Mouse (Mus musculus) T-helper 1 cell (primary cell): Measurements from ENCODE around the gene Agk.

ENCODE experiments used
- in situ Hi-C: fragments of 300-600 bp; cut with MboI, MseI; formaldehyde crosslinking; loops from one replicate; pipeline ENCODE4 v1.15.1; 2025; ENCODE audit warnings: high pct_unique_total_duplicates

Agk gene

DNA sequence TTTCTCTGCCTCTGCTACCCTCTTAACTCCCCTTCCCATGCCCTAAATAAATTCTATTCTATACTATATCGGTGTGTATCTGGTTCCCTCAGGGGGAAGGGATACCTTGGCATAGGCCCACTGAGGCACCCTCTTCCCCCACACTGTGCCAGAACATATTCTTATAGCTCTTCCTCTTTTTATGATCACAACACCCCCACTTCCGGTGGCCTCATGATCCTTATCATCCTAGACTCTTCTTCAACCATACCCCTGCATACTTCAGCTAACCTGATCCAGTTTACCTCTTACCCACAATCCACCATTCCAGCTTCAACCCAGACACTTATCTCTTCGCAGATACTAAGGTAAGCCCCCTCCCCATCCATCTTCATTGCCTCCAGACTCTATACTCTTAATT lies 86.1 kb downstream of the Agk start:
- in situ Hi-C loops = no loop called here

DNA sequence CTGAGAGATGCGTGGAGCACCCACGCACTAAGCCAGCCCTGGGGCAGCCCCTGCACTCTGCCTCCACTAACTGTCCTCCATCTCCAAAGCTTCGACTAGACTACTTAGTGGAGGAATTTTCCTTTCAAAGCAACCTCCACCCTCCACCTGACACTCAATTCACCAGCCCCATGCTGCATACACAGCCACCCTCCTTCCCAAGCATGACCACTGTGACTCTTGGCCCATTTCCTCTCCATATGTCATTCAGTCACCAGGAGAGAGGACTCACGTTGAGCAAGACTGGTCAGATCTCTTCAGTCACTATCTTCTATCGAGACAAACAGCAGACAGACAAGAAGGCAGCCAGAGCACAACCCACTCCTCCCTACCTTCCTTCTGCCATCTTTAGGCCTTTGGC lies 88.1 kb downstream of the Agk start:
- in situ Hi-C loops = no loop called here

DNA sequence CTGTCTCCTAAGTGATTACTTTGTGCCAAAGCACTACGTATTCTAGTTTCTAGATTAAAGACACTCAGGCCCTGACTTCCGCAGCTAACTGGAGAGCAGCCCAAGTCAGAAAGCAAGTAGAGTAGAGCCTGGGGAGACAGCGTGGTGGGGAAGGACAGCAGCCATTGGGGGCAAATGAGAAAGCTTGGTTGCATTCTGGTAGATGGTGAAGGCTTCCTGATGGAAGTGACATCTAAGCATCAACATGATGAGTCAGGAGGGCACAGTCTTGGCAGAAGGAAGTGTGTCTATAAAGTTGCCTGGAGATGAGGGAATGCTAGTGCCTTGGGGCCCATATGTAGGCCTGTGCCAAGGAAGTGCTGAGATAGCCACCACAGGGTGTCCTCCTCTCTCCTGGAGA lies 88.6 kb downstream of the Agk start:
- in situ Hi-C loops = no loop called here

DNA sequence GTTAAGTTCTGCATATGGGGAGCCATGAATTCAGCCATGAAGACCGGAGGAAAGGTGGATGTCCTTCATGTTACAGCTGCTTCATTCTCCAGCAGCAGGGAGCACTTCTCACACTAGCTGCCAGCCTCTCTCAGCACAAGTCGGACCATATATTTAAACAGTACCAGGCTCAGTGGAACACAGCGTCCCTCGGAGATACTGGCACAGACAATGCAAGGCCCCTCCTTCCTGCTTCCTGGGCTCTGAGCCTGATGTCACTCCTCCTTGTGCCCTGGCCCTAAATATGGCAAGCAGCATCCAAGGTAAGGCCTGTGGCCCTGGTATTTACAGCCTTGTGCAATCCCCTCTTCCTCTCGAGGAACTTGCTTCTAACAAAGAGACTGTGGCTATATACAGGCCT lies 90.8 kb downstream of the Agk start:
- in situ Hi-C loops = no loop called here

DNA sequence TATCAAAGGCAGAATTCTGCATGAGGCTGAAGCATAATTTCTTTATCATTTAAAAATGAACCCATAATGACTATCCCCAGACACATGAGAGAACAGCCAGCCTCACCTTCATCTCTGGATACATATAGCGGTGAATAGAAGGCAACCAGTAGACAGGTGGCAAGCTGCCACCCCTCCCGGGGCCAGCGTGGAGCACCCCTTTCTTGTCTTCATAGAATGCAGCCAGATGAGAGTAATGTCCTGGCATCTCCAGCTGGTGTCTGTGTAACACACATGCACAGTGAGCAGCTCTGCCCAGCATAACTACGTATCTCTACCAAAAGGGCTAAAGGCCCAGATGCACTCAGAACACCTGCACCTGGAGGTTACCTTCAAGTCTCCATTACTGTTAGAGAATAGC lies 93.4 kb downstream of the Agk start:
- in situ Hi-C loops = no loop called here

DNA sequence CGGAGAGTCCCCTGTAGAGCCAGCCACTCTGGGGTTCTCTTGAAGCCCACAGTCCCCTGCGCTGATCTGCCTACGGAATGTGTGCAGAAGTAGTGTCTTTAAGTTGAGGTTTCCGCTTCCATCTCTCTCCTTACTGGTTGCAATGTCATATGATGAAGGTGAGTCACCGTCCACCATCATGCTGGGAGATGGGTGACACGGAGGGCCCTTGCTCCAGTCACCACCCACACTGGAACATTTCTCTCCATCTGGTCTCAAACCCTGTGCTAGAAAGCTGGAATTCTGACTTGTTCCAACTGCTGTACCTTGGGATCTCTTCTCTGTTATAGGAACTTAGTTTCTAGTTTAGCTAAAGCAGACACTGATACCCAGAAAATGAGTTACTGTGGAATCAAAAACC lies 96.1 kb downstream of the Agk start:
- in situ Hi-C loops = no loop called here

DNA sequence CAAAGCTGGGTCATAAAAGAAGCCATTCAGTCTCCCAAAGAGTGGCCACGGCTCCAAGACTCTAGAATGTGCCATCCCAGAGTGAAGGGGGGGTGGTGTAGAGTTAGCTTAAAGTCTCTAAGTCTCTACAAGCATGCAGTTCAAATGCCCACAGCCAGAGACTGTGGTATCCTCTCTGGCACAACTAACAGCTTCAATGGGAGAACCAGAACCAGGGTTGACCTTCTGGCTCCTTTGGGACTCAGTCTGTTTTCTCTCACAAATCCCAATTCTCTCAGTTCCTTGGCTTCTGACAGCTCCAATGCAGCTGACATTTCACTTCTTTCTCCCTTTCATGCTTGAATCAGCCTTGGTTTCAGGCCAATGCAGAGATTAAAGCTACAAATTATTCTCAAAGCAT lies 98.0 kb downstream of the Agk start:
- in situ Hi-C loops = no loop called here

DNA sequence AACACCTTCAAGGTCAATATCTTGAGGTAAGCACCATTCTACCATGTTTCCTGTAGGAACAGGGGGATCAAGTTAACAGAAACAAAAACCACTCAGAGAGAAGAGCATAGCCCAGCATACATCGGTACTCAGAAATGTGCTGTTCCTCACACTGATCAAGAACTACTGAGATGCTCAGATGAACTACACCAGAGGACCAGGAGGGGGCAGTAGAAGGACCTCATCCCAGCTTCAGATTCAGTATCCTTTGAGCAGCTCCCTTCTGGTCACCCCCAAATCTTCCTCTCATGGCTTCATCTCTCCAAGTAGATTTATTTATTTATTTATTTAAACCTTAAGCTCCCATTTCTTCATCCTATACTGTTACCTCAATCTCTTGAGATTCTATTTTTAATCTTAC lies 98.8 kb downstream of the Agk start:
- in situ Hi-C loops = no loop called here

DNA sequence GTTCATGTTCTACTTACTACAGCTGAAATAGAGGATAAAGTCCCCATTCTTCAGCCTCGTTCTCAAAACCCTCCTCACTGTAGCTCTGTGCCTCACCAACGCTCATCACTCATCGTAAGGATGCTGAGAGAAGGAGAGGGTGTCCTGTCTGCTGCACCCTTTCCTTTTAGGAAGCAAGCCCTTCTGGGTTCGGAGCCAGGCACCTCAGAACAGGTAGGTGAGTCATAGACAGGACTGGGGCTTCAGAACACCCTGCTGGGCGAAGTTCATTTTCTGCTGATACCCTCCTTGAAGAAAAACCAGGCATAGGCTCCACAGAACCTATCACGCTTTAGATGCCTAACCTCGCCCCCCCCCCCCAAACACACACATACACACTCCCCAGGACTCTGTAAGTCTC lies 102.5 kb downstream of the Agk start:
- in situ Hi-C loops = no loop called here

DNA sequence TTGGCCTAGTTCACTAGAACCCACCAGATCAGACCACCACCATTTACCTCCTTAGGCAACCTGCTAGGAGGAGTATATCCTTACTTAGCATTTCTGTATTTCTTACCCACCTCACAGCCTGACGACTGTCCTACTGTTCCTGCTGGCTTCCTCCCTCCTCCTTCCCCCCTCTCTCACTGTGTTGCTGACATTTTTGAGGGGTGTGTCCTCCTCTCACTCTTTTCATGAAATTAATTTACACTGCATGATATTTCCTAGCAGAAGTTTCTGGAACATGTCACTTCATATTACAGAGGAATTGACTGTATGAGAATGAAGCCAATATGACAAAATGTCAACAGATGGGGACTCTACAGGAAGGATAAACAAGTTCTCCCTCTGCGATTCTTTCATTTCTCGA lies 103.7 kb downstream of the Agk start:
- in situ Hi-C loops = no loop called here

DNA sequence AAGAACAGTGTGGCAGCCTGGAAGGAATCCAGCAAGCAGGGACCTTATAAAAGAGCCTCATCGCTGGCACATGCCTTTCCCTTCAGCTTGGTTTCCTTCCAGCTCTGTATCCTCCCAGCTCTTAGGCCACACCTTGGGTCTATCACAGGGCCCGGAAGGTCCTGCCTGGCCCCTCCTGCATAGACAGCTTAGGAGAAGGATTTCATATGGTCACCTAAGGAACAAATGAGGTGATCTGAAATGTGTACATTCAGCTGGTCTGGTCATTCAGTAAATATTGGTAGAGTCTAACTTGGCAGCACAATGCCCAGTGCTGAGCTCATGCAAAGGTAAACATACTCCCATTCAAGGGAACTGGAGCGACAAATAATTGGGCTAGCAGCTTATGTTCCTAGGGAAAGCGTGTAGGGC lies 104.6 kb downstream of the Agk start:
- in situ Hi-C loops = no loop called here

DNA sequence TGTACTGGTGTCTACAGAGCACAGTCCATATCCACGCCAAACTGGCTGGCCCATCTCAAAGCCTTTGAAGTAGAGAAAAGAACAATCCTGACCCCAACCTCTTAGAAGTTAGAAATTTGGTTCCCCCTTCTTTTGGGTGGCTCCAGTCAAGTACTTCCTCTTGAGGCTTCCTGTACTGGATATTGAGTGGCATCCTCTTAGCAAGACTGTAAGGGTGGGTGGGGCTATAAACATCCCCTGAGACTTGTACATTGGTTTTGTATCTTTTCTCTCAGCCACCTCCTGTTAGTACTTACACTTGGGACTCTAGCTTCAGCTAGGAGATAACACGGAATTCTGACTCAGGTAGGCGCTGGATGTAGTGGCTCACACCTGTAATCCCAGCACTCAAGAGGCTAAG lies 105.3 kb downstream of the Agk start:
- in situ Hi-C loops = no loop called here

DNA sequence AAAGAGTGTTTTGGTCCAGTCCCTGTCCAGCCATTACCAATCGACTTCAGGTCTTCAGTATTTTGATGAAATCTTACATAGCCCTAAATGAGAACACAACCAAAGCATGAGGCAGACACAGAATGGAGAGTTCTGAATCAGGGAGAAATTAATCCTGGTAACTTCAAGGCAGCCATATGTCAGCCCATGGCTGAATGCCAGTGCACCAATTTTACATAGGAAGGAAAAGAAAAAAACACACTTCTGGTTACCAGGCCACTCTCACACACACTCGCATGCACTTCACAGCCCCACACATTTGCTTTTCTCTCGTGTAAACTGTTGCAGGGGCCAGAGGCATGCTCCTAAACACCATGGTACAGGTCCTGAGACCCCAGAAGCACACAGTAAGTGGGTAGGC lies 105.9 kb downstream of the Agk start:
- in situ Hi-C loops = no loop called here

DNA sequence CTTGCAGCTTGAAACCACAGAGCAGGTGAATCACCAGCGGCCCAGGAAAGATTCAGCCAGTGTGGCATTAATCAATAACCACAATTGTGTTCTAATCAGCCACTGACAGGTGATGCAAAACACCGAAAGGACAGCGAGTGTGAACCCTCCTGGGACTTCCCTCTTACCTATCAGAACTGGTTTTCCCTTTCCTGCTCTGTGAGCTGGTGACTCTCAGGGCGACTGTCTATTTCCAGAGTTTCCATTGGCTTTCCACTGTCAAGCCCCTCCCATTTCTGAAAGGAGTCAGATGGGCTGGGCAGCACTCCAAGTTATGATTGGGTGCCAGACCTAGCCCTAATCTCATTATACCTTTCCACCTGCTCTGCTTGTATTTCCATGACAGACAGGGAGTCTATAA lies 106.4 kb downstream of the Agk start:
- in situ Hi-C loops = no loop called here

DNA sequence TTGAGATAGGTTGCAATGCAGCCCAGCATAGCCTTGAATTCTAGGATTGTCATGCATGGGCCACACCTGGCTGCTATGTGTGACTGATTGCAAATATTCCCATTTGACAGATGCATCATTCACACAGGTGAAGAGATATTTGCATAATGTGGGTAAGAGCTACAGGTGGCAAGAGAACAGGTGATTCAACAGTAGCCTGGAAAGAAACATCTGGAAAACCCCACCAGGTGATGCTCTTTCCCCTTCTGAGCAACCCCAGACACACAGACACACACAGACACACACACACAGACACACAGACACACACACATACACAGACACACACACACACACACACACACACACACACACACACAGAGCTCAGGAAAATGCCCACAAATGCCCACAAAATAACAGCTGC lies 106.8 kb downstream of the Agk start:
- in situ Hi-C loops = no loop called here

DNA sequence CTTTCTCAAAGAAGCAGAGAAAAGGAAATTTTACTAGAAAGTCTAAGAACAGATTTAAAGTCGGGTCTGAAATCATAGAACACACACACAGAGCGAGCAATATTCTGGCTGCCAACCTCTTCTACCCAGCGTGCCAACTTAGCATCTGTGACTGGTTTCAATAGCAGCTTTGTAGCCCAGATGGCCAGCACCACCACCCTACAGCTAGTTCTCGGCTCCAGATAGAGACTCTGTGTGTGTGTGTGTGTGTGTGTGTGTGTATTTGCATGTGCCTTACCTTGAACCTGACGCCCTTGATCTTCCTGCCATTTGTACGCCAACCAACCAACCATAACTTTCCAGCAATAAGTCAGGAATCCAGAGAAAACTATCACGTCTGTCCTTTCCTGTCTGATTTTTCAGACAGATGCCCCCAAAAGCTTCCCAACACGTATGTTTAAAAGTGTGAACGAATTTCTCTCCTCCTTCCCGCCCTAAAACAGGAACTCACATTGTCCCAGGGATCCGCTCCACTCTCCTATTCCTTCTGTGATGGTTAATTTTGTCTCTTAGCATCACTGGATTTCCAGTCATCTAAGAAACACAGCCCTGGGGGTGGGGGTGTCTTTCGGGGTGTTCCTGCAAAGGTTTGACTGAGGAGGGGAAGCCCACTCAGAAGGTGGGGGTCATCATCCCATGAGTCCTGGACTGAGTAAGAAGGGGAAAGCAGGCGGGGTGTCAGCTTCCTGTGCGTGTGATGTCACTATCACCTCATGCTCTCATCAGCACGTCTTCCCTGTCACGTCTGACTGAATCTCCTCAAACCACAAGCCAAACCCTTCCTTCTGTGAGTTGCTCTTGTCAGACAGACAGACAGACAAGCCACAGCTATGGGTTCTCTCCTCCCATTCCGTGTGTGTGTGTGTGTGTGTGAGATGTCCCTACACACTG lies 107.6 kb downstream of the Agk start:
- in situ Hi-C loops = no loop called here

DNA sequence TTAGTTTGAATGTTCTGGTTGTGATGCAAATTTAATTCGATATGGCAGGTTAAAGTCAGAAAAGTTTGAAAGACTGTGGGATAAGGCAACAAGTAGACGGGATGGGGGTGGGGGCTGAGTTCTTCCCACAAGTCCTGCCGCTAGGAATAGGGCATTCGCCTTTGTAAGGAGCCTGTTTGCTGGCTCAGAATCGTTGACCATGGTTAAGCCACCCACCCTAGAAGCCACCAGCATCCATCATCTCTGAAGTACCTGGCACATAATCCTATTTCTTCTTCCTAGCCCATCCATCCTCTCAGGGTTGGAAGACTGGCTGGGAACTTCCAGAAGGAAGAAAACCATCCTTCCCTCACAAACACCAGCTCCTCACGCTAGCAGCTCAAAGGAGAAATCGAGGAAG lies 109.7 kb downstream of the Agk start:
- in situ Hi-C loops = no loop called here

DNA sequence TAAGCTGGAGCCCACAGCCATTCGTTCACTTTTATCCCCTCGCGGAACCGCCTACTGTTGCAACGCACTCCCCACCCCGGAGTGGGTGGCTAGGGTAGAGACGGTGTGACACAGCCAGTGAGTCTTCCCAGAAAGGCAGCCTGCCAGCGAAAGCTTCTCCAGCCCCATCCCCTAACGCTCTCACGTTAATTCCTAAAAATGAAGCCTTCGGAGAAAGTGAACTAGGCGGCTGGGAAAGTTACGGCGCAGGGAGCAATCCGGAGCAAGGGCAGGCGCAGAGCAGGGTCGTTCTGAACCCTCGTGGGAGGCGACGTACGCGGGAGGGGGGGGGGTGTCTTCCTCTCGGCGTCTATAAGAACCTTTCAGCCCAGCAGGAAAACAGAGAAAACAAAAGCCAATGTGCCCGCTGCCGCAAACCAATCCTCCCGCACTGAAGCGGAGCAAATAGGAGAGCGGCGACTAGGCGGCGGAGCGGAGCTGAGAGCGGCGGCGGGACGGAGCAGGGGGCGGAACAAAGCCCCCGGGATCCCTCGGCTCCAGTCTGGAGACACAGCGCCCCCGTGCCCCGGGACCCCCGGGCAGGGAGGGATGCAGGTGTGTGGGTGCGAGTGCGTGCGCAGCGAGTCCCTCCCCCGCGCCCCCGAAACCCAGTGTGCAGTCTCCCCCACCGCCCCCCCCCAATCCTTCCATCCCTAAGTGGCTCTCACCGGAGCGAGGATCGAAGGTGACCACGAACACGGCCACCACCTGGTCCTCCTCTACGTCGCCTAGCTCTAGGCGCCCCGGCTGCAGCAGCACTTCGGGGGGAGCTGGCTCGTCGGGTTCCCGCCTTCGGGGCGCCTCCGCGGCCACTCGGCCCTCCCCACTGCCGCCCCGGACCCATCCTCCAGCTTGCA lies 110.4 kb downstream of the Agk start:
- in situ Hi-C loops = no loop called here

DNA sequence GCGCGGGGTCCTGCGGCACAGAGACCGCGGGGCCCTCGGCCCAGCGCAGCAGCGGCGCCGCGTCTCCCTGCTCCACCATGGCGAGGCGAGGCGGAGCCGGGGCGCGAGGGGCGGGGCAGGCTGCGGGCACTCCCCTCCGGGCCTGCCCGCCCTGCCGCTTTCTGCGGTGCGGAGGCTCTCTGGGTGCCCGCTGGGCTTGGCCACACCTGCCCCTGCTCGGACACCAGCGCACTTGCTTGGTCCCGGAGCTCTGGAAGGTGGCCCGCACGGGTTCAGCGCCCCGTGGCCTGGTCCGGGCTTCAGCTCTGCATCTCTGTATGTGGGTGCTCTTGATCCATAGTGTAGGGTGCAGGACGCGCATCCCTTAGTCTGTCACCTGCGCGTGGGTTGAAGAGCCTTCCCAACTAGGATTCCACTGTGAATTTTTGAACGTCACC lies 111.1 kb downstream of the Agk start, which contains the start of gene E330009J07Rik:
TSS of gene E330009J07Rik (minus strand) at position 89 of the 437 bp plus-strand sequence.
- in situ Hi-C loops = no loop called here

DNA sequence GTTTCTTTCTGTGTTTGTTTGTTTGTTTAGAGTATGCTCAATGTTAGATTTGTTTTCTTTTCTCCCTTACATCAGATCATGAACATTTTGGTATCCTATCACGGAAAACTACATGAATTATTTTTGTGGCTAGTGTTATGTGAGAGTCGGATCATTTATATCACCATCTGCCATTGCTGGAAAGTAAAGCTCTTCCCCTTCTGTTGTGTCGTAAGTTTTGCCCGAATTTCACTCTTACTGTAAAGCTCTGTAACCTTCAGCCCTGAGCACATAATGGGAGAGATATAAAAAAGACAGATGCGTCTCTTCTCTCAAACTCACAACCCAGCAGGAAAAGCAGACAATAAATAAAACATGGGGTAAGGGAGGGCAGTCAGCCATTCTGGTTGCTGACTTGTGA lies 114.0 kb downstream of the Agk start, which contains the start of gene Wee2:
TSS of gene Wee2 (plus strand) at position 153 of the 400 bp plus-strand sequence.
- in situ Hi-C loops = no loop called here

DNA sequence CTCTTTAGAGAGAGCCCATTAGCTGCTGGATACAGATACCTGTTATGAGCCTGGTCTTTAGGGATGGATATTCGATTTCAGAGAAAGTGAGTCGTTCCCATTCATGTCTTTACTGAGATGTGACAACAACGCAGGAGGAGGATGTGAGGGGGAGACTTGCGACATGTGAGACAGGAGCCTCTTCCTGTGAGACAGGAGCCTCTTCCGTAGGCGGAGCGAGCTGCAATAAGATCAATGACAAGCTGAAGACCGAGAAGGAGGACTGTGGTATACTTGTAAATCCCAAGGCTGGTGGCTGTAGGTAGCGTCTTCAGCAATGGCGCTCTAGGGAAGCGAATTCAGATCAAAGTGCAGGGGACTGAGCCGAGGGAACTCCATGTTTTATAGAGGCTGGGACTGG lies 114.8 kb downstream of the Agk start:
- in situ Hi-C loops = no loop called here

DNA sequence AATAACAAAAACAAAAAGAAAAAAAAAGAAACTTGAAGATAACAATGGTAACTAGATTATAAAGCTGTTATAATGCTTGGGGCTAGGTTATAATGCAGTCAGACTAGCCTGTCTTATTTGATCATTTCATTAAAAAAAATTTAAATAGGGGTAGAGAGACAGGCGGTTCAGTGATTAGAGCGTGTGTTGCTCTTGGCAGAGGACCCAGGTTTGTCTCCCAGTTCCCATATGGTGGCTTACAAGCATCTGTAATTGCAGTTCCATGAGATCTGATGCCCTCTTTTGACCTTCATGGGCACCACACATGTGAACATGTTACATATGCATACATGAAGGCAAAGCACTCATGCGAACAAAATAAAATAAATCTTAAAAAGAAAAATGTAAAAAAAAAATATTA lies 116.3 kb downstream of the Agk start:
- in situ Hi-C loops = no loop called here

DNA sequence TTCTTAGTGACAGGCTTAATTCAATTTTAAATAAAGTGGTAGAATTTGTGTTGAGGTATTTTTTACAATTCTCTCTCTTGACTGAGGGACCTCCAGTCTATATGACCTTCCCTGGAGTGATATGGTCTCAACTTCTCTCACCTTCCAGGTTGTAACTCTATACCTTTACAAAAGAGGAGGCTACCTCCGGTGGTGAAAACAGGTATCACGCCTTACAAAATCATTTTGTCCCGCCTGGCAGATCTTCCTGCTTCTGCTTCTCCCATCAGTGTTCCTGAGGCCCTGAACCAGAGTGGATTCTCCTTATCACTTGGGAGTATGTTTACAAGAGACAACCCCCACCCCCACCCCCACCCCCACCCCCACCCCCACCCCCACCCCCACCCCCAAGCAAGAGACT lies 116.8 kb downstream of the Agk start:
- in situ Hi-C loops = no loop called here
